Mouse (Mus musculus): ENCODE results near the gene Exoc8. TPM values are rescaled to one million over a fixed set of nuclear protein-coding genes. Genes with fewer than 3 reads are reported as not detected.

Exoc8 gene
- polyA plus RNA-seq, 1 experiment = 10.1 TPM

DNA sequence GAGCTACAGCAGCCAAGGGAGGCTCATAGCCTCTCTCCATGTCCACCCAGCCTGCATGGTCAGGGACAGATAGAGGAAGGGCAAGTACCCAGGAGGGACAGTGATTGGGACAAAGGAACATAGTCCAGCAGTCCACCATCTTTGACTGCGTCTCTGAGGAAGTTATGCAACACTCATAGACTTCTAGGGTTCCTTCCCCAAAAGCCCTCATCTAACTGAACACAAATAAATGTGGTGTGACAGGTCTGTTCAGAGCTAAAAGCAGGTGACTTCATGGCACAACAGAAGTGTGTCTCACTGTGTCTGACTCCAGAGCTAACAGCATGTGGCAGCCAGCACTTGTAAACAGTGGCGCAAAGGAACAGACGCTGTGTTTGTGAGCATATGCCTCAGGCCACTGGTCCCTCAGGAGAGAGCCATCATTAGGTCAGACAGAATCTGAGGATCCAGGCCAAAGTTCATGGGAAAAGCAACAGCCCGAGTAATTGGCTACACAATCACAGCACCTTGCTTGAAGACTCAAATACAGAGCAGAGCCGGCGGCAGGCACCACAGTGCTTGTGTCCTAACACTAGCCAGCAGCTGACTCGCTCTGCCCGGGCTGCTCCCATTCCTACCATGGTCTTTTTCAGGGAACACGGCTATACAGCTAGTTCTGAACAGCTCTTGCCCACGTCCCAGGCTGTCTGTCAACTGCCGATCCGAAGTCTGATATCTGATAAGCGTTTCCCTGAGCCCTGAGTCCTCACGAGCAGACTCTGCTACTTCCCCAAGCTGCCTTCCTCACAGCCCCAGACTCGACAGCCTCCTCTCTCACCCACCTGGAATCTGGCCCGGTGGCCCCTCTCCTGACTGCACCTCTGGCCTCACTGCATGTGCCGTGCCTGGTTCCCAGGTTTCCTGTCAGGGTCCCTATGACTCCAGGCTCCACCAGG, 14.7 kb upstream of the Exoc8 start:
- H3K27ac ChIP-seq (ENCODE audit: insufficient read depth, low read length) = no peak overlapping the region
- H3K36me3 ChIP-seq (ENCODE audit: control insufficient read depth, insufficient read depth, low read length, poor library complexity, severe bottlenecking) = no peaks in the 10 kb centered on the region
- TF ChIP-seq EP300 (IDR thresholded peaks at IDR 0.05; ENCODE audit: insufficient read depth, low read depth, low read length) (no peak), CTCF (IDR thresholded peaks at IDR 0.05; ENCODE audit: low read depth, low read length) (no peak), POLR2A (IDR thresholded peaks at IDR 0.05; ENCODE audit: insufficient read depth, low read length) (no peak)

DNA sequence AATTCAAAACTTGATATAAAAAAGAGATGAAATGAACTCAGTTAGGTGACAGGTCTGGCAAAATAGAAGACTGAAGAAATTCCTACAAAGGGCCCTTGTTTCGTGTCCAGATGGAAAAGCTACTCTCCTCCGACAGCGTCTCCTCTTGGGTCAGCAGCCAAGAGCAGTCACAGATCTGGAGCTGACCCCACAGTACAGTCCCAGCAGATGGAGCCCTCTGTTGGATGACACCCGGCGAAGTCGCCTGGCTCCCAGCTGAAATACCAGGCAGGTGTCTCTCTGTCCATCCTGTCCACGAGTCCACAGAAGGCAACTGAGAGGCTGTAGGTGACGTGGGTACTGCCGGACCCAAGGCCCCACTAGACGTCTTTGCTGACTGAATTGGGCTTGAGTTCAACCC, 12.8 kb upstream of the Exoc8 start:
- no peak for TF ChIP-seq CTCF (IDR thresholded peaks at IDR 0.05; ENCODE audit: low read depth, low read length)
- TF ChIP-seq EP300 (IDR thresholded peaks at IDR 0.05; ENCODE audit: insufficient read depth, low read depth, low read length) = no peak
- no peak for TF ChIP-seq POLR2A (IDR thresholded peaks at IDR 0.05; ENCODE audit: insufficient read depth, low read length)
- Histone ChIP-seq H3K27me3 (ENCODE audit: control insufficient read depth, insufficient read depth, low read length, poor library complexity, severe bottlenecking) (no peaks in the 10 kb centered on the region), H3K9me3 (replicated peaks; ENCODE audit: control insufficient read depth, insufficient read depth, low read length, poor library complexity, severe bottlenecking) (no peaks in the 10 kb centered on the region), H3K27ac (ENCODE audit: insufficient read depth, low read length) (no peak overlapping the region), H3K36me3 (ENCODE audit: control insufficient read depth, insufficient read depth, low read length, poor library complexity, severe bottlenecking) (peaks cover 9% of the 10 kb centered on the region; the same call in 1 of the 2 replicates), H3K4me1 (ENCODE audit: control insufficient read depth, insufficient read depth, low read length) (no peaks in the 10 kb centered on the region), H3K9ac (ENCODE audit: low read depth, poor library complexity, severe bottlenecking) (no peak overlapping the region), H3K4me3 (ENCODE audit: low read depth, low read length) (no peak overlapping the region)

More for the DNA sequence above, 14.7 kb upstream of the Exoc8 start:
- Histone ChIP-seq H3K4me3 (ENCODE audit: low read depth, low read length) (no peak overlapping the region), H3K9ac (ENCODE audit: low read depth, poor library complexity, severe bottlenecking) (no peak overlapping the region), H3K27me3 (ENCODE audit: control insufficient read depth, insufficient read depth, low read length, poor library complexity, severe bottlenecking) (no peaks in the 10 kb centered on the region), H3K4me1 (ENCODE audit: control insufficient read depth, insufficient read depth, low read length) (no peaks in the 10 kb centered on the region), H3K9me3 (replicated peaks; ENCODE audit: control insufficient read depth, insufficient read depth, low read length, poor library complexity, severe bottlenecking) (no peaks in the 10 kb centered on the region)

DNA sequence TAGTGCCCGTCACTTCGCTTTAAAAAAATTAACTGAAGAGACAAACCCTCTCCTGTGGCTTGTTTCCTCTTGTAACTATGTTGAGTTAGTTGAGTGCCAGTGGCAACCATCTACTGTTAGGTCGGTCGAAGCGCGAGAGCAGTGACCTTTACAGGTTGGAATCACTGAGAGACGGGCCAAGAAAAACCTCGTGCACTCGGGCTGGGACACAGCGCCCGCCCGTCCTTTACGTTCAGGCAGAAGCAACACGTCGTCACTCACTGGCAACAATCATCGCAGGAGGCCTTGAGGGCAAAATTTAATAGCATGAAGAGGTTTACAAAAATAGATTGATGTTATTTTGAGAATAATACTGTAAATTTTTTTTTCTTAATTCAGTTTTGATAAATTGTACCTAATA, 12.4 kb upstream of the Exoc8 start:
- no peak overlapping the region for H3K9ac ChIP-seq (ENCODE audit: low read depth, poor library complexity, severe bottlenecking)
- H3K4me3 ChIP-seq (ENCODE audit: low read depth, low read length) = no peak overlapping the region
- H3K9me3 ChIP-seq (replicated peaks; ENCODE audit: control insufficient read depth, insufficient read depth, low read length, poor library complexity, severe bottlenecking) = no peaks in the 10 kb centered on the region
- H3K27ac ChIP-seq (ENCODE audit: insufficient read depth, low read length) = no peak overlapping the region
- H3K36me3 ChIP-seq (ENCODE audit: control insufficient read depth, insufficient read depth, low read length, poor library complexity, severe bottlenecking) = peaks cover 10% of the 10 kb centered on the region
- H3K27me3 ChIP-seq (ENCODE audit: control insufficient read depth, insufficient read depth, low read length, poor library complexity, severe bottlenecking) = no peaks in the 10 kb centered on the region
- TF ChIP-seq POLR2A (IDR thresholded peaks at IDR 0.05; ENCODE audit: insufficient read depth, low read length) = no peak
- TF ChIP-seq CTCF (IDR thresholded peaks at IDR 0.05; ENCODE audit: low read depth, low read length) = no peak
- no peak for TF ChIP-seq EP300 (IDR thresholded peaks at IDR 0.05; ENCODE audit: insufficient read depth, low read depth, low read length)
- H3K4me1 ChIP-seq (ENCODE audit: control insufficient read depth, insufficient read depth, low read length) = no peaks in the 10 kb centered on the region

DNA sequence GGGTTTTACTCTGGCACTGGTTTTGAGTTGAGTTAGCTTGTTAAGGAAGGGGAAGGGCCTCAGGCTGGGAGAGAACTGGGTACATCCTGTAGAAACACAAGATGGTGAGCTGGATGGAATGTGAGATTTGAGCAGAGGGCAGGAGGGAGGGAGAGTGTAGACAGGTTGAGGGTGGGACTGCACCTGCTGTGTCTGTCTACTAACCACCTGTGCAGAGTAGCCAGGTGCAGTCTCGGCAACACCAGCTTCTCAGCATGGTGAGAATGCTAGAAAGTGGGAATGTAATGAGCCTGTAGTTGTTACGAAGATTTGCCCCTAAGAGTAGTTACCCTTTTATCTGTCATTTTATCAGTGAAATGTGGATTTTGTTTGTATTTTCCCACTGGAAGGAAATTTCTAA, 8.0 kb upstream of the Exoc8 start:
- TF ChIP-seq EP300 (IDR thresholded peaks at IDR 0.05; ENCODE audit: insufficient read depth, low read depth, low read length) = no peak
- TF ChIP-seq CTCF (IDR thresholded peaks at IDR 0.05; ENCODE audit: low read depth, low read length) = no peak
- TF ChIP-seq POLR2A (IDR thresholded peaks at IDR 0.05; ENCODE audit: insufficient read depth, low read length) = no peak
- H3K4me1 ChIP-seq (ENCODE audit: control insufficient read depth, insufficient read depth, low read length) = no peaks in the 10 kb centered on the region
- H3K36me3 ChIP-seq (ENCODE audit: control insufficient read depth, insufficient read depth, low read length, poor library complexity, severe bottlenecking) = peaks cover 40% of the 10 kb centered on the region
- H3K4me3 ChIP-seq (ENCODE audit: low read depth, low read length) = no peak overlapping the region
- no peak overlapping the region for H3K9ac ChIP-seq (ENCODE audit: low read depth, poor library complexity, severe bottlenecking)
- no peaks in the 10 kb centered on the region for H3K9me3 ChIP-seq (replicated peaks; ENCODE audit: control insufficient read depth, insufficient read depth, low read length, poor library complexity, severe bottlenecking)
- no peaks in the 10 kb centered on the region for H3K27me3 ChIP-seq (ENCODE audit: control insufficient read depth, insufficient read depth, low read length, poor library complexity, severe bottlenecking)
- H3K27ac ChIP-seq (ENCODE audit: insufficient read depth, low read length) = no peak overlapping the region

DNA sequence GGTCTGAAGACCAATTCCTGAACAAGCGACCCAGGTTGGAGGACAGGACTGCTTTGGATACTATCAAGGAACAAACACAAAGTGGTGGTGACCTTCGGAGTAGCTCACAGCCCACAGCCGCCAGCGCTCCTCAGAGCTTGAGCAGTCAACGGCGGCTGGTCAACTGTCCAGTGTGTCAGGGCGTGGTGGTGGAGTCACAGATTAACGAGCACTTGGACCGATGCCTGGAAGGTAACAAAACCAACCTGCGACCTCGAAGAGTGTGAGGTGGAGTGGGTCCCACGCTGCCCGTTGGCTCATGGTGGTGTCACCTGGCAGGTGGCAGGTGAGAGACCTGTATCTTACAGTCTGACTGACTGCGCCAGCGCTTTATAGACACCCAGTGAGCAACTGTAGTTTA, 5.7 kb upstream of the Exoc8 start:
- TF ChIP-seq CTCF (IDR thresholded peaks at IDR 0.05; ENCODE audit: low read depth, low read length) = no peak
- TF ChIP-seq POLR2A (IDR thresholded peaks at IDR 0.05; ENCODE audit: insufficient read depth, low read length) = no peak
- no peak for TF ChIP-seq EP300 (IDR thresholded peaks at IDR 0.05; ENCODE audit: insufficient read depth, low read depth, low read length)
- Histone ChIP-seq H3K9ac (ENCODE audit: low read depth, poor library complexity, severe bottlenecking) (no peak overlapping the region), H3K27ac (ENCODE audit: insufficient read depth, low read length) (no peak overlapping the region), H3K4me3 (ENCODE audit: low read depth, low read length) (no peak overlapping the region), H3K4me1 (ENCODE audit: control insufficient read depth, insufficient read depth, low read length) (no peaks in the 10 kb centered on the region), H3K27me3 (ENCODE audit: control insufficient read depth, insufficient read depth, low read length, poor library complexity, severe bottlenecking) (no peaks in the 10 kb centered on the region), H3K36me3 (ENCODE audit: control insufficient read depth, insufficient read depth, low read length, poor library complexity, severe bottlenecking) (peaks cover 48% of the 10 kb centered on the region), H3K9me3 (replicated peaks; ENCODE audit: control insufficient read depth, insufficient read depth, low read length, poor library complexity, severe bottlenecking) (no peaks in the 10 kb centered on the region)

DNA sequence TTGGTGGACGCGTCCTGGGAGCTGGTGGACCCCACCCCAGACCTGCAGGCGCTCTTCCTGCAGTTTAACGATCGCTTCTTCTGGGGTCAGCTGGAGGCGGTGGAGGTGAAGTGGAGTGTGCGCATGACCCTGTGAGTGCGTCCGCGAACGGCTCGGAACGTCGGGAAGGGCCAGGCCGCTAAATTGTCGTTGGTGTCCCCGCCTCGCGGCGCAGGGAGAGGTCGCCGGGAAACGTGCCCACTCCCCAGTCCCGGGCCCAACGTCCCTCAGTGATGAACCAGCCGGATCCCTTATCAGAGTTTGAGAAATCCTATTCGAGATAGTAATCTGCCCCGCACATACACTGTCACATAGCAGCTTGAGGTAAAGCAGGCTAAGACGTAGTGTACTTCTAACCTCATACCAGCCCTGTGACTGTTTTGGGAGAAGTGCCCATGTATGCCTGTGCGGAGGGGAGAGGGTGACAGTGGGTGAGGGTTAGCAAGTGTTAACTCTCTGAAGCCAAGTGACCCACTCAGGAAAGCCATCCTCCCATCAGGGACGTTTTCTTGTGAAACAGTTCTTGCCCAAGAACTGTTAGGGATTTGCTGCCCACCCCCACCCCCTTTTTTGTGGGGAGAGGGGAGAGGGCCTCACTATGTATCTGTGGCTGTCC, 873 bp upstream of the Exoc8 start:
- Histone ChIP-seq H3K36me3 (ENCODE audit: control insufficient read depth, insufficient read depth, low read length, poor library complexity, severe bottlenecking) (peaks cover 35% of the 10 kb centered on the region), H3K4me3 (ENCODE audit: low read depth, low read length) (peak overlapping the region; percentile 76), H3K27ac (ENCODE audit: insufficient read depth, low read length) (no peak overlapping the region), H3K9ac (ENCODE audit: low read depth, poor library complexity, severe bottlenecking) (peak overlapping the region; percentile 76), H3K9me3 (replicated peaks; ENCODE audit: control insufficient read depth, insufficient read depth, low read length, poor library complexity, severe bottlenecking) (no peaks in the 10 kb centered on the region), H3K4me1 (ENCODE audit: control insufficient read depth, insufficient read depth, low read length) (no peaks in the 10 kb centered on the region), H3K27me3 (ENCODE audit: control insufficient read depth, insufficient read depth, low read length, poor library complexity, severe bottlenecking) (no peaks in the 10 kb centered on the region)
- TF ChIP-seq EP300 (IDR thresholded peaks at IDR 0.05; ENCODE audit: insufficient read depth, low read depth, low read length) = no peak
- no peak for TF ChIP-seq POLR2A (IDR thresholded peaks at IDR 0.05; ENCODE audit: insufficient read depth, low read length)
- no peak for TF ChIP-seq CTCF (IDR thresholded peaks at IDR 0.05; ENCODE audit: low read depth, low read length)

Data from ES-Bruce4 (cell line).